Mouse (Mus musculus): Measurements from ENCODE around the gene Sec14l2. TPM values are rescaled to one million over a fixed set of nuclear protein-coding genes. Genes with fewer than 3 reads are reported as not detected.
A peak's percentile ranks its signal among the peaks of the same experiment; 100 is the strongest.

The Sec14l2 gene
- polyA plus RNA-seq, 3 experiments from 2014 or later, result 0.79 to 2.7 (median 1.3) TPM

- no peak for ATAC-seq
Observed at GRCm38 (mm10) chr11:4098120-4098519, 25.1 kb downstream of the Sec14l2 start.

- no peak for ATAC-seq
Observed at GRCm38 (mm10) chr11:4097091-4097621, 26.1 kb downstream of the Sec14l2 start.

- peak; percentile 90 for ATAC-seq
Observed at GRCm38 (mm10) chr11:4096054-4096984, 26.9 kb downstream of the Sec14l2 start.

DNA sequence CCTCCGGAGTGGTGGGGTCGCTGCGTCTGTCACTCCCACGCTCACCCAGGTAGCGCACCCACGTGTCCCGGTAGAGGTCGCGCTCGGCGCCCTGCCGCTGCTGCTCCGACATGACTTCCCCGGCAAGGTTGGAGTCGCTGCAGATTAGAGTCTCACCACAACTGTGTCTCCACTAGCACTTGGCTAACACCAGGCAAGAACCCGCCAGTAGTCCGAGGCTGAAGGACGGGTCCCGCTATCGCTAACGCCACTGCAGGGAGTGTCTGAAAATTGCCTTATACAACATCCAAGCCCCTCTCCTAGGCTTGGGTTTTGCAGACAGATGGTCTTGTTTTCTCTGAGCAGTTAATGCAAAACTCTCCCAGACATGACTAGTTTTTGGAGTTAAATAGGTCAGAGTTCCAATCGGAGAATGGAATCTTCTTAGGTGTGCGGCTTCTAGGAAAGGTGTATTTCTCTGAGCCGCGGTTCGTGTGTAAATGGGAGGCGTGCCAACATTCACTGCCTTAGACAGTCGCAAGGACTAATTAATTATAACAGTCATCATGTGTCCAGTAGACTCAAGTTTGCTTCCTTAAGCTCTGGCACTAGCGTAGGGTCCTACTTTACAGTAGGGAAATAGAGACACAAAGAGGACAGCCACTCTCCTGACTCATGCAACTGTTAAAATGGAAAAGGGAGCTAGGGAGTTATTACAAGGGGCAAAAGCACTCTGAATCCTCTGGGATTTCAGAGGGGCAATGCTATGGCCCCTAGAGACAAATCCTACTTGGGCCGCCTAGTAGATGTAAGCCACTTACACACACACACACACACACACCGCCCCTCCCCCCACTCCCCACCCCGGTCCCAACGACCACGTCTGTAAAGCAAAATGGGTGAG, 27.8 kb downstream of the Sec14l2 start, which contains the start of gene Mtfp1:
Gene Mtfp1, minus strand, starts transcription at position 275 of the 883 bp plus-strand sequence.
- ATAC-seq, result peak; percentile 31

GRCm38 (mm10) chr11:4094378-4095170, 28.6 kb downstream of the Sec14l2 start:
- ATAC-seq, result peak; percentile 39

- no peak for ATAC-seq
Observed at GRCm38 (mm10) chr11:4093459-4094377, 29.5 kb downstream of the Sec14l2 start.

DNA sequence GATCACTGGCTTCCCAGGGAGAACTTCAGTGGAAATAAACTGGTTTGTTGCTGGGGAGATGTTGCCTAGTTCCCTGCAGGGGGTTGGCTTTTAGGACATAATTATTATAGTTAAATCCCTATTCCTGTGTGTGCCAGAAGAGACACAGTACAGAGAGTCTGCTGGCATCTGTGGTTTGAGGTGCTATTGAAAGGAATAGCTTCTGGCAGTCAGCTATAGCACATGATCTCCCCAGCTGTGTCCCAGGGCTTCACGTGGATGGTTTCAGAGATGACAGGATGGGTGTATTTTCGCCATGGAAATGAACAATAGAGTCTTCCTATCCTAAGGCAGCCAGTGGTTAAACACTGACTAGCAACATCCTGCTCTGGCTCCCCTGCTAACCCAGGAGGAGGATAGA, 35.9 kb downstream of the Sec14l2 start:
- ATAC-seq, result no peak

GRCm38 (mm10) chr11:4086246-4086645, 37.0 kb downstream of the Sec14l2 start:
- ATAC-seq, result no peak

- no peak for ATAC-seq
Observed at GRCm38 (mm10) chr11:4083316-4084078, 39.7 kb downstream of the Sec14l2 start.

DNA sequence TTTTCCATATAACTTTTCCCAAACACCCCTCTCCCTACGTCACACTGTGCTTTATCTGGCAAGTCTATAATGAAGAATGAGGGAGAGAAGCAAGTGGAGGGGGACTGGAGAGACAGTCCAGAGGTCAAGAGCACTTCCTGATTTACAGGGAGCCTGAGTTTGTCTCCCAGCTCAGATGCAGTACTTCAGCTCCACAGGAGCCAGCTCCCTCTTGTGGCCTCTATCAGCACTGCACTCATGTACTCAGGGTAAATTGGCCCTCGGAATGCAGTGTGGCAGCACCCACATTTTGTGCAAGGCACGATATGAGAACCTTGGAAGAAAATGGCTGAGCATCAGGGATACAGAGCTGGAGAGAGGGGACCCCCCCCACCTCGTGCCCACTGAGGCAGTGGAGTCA, 43.0 kb downstream of the Sec14l2 start:
- ATAC-seq, result no peak

DNA sequence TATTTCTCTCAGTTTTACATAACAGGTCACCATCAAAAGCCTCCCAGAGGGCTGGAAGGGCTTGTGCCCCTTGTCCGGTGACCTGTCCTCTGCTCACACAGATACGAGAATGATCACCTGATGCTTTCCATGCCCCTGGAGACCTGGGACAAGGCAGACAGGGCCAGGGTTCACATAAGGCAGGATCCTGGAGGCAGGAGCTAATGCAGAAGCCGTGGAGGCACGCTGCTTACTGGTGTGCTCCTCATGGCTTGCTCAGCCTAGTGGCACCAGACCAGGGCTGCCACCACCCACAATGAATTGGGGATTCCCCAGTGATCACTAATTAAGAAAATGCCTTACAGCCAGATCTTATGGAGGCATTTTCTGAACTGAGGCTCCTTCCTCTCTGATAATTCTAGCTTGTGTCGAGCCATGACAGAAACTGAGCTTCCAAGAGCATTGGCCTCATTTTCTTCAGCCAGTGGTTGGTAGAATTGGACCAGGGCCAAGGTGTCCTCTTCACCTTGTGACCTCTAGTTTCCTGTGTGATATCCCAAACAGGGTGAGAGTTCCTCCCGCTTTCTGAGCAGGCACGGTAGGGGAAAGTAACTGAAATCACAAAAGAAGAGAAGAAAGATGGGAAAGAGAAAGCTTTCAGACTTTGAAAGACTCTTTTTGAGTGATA, 44.8 kb downstream of the Sec14l2 start:
- ATAC-seq, result no peak

GRCm38 (mm10) chr11:4076633-4077032, 46.6 kb downstream of the Sec14l2 start:
- ATAC-seq, result no peak

DNA sequence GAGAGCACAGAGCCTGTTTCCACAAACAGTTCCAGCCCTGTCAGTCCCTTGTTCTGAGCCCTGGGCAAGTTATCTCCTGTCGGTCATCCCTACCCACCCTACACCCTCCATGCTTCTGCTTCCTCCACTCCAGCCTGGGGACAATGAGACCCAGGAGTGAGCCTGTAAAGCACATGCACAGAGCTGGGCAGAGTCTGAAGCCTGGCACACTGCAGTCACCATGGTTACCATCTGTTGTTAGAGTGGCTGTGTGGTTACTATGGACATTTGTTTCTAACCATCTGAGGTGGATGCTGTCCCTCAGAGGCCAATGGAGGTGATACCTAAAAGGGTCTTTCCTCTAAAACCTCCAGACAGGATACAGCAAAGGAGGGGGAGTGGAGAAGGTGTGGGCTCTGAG, 53.6 kb downstream of the Sec14l2 start:
- no peak for ATAC-seq

DNA sequence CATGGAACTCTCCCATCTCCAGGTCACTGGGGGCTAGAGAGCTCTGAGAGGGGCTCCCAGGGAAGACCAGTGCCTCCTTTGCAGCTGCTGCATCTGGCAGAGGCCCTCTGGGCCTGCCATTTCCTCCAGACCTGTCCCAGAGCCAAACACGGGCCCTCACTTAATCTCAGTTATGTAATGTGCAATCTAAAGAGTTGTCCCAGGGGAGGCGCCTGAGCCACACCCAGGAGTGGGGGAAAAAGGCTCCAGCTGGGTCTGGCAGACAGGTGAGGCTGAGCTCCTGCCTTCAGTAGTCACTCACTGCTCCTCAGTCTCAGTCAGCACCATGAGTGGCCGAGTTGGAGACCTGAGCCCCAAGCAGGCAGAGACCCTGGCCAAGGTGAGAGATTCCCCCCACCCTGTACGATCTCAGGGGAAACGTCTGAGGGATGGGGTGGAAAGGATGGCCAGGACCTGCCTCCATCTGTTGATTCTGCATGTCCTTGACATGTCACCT, 58.5 kb downstream of the Sec14l2 start, which contains the start of gene Sec14l3:
Gene Sec14l3, plus strand, starts transcription at position 215 of the 496 bp plus-strand sequence.
- no peak for ATAC-seq

- no peak for ATAC-seq
Observed at GRCm38 (mm10) chr11:4062981-4063380, 60.2 kb downstream of the Sec14l2 start.

DNA sequence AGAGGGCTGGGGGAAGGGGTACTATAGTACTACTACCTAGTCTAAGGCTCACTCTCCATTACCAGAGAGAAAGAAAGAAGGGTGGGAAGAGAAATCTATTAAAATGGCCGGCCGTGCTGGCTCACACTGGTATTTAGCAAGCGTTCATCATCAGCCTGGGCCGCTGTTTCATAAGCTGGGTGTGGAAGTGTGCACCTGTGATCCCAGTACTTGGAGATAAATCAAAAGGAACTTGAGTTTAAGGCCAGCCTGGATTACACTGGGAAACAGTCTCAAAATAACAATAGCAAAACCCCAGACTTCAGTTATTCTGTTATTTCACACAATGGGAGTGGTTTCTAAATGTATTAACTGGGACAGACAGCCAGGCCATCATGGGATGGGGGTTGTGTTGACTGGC, 60.7 kb downstream of the Sec14l2 start:
- ATAC-seq, result no peak

- no peak for ATAC-seq
Observed at GRCm38 (mm10) chr11:4060866-4061575, 62.2 kb downstream of the Sec14l2 start.

DNA sequence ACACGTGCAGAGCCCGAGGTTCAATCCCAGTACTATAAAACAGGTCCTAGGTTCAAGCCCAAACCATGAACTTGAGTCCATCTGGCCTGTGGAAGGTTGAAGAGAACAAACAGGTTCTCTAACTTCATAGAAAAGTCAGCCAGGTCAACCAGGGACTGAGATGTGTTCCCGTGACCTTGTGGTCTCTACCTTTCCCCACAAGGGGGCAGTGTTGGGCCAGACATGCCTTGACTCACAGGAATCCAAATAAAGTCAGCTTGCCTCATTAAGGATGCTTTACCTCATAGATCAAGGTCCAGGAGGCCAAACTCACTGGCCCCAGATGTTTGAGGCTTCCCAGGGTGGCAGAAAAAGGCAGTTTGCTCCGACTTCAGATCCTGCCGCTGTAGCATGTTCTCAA, 69.6 kb downstream of the Sec14l2 start:
- ATAC-seq, result no peak

- no peak for ATAC-seq
Observed at GRCm38 (mm10) chr11:4048438-4048837, 74.8 kb downstream of the Sec14l2 start.

Measured in inflammation-experienced regulatory T-cells, adult 6 months (primary cell).